Mouse (Mus musculus) mesoderm, embryonic 11.5 days (tissue): ENCODE results near the gene Map7d2.

Experiments used
- DNase-seq: peaks from one replicate; pipeline ENCODE4 v3.0.0-alpha.2; 2012; ENCODE audit warnings: low read depth, low spot score

Map7d2 gene

GRCm38 (mm10) chrX:159509847-159510715 is 95.7 kb downstream of the Map7d2 start:
- DNase-seq = no peak

DNA sequence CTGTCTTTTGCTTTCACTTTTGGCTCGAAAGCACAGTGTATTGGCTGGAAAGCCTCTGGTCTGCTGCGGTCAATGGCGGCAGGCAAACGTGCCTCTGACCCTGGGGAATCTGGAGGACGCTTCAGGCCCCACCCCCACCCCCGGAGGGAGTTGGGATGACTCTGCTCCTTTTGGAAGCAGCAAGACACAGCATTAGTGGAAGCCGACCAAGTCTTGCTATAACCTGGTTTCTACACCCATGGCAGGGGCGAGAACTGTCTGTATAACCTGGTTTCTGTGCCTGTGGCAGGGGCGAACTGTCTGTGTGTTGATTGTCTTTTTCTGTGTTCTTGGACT is 96.3 kb downstream of the Map7d2 start:
- DNase-seq = no peak

- no peak for DNase-seq
Observed at GRCm38 (mm10) chrX:159515599-159515998, 101.2 kb downstream of the Map7d2 start.

DNA sequence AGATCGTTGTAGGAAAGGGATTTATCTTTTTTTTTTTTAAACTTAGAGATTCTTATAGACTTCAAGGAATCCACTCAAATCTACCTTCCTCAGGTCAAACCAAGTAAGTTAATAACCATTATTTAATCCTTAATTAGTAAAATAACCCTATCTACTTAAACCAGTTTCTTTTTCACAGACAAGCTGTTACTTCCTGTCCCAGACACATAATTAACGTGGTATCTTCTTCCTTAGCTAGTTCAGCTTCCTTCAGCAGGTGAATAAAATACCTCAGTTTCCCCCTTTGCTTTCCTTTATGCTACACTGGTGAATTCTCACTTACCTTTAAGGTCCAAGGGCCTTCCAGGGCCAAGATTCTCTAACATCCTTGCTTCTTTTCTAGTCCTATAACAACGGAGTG is 107.4 kb downstream of the Map7d2 start:
- DNase-seq = no peak

GRCm38 (mm10) chrX:159522651-159523050 is 108.3 kb downstream of the Map7d2 start:
- no peak for DNase-seq

DNA sequence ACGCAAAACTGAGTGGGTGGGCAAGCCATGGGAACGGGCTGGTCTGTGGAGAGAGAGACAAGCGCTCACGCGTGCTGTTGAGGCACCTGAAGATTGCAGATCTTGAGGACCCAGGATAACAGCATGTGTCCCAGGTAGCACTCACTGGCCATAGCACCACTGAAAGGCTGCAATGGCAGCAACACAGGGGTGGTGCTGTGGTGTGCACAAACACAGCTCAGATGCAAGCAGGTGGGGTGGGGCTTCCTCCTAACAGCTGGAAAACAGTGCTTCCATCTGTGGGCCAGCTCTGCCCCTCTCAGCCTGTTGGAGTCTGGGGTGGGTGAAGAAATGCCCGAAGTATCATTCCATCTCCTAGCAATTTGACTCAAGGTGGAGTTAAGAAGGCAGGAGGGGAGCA is 112.0 kb downstream of the Map7d2 start, which contains the start of gene Bclaf3:
Bclaf3 (plus strand) TSS at position 301 of the 400 bp plus-strand sequence.
- no peak for DNase-seq

GRCm38 (mm10) chrX:159532427-159532810 is 118.0 kb downstream of the Map7d2 start:
- DNase-seq = peak; percentile 95

DNA sequence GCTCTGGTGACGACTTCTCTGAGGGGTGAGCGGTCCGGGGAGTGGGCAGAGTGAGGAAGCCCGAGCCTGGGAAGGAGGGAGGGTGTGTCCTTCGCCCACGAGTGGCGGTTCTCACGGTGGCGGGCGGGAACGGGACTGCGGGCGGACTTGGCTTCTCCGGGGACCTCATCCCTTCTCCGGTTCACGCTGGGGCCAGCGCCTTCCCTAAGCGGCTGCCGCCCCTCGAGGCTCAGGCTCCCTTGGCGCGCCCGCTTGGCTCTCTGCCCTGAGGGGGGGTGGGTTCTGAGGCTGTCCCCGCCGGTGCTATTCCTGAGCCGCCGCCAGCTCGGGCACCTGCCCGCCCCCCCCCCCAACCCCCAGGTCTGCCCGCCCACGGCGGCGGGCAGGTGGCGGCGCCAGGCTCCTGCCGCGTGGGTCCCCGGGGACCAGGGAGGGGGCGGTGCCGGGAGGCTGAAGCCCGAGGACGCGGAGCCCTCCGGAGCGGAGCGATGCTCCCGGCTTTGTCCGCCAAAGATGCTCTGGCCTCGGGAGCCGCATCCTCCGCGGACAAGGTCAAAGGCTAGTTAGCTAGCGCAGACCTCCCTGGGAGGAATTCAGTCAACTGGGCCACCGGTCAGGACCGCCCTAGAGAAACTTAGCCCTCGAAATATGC is 118.6 kb downstream of the Map7d2 start:
- peak; percentile 52 for DNase-seq

DNA sequence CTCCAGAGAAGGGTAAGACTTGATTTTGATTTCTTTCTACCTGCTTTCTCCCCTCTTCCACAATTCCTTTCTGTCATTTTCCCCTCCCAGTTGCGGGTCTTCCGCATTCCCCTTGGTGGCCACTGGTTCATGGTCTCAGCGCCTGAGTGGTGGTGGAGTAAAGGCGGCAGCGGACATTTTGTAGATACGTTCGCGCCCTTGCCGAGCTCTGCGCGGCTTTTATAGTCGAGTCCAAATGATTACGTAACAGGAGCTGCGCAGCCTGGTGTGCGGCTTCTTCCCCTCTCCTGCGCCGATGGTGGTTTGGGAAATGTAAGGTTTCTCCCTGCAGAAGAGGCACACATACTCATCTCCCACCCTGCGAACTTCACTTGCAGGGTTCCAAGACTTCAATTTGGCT is 127.6 kb downstream of the Map7d2 start:
- DNase-seq = no peak

DNA sequence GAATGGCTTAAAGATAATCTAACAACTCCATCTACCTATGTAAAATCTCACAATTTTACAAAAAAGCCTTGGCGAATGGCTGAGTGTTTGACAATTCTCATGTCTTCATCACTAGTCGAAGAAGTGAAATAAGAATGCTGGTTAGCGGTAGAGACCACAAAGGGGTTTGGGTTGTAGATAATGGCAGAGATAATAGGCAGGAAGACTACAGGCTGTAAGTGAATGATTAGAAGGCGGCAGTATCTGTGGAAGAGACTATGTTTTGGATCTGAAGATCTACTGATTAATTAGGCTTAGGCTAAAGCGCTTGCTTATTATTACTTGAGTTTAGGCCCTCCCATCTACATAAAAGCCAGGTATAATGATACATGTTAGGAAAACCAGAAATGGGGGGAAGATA is 132.7 kb downstream of the Map7d2 start:
- DNase-seq = no peak
